Mouse (Mus musculus) cerebellum, postnatal 25 days (tissue): Measurements from ENCODE around the gene Supv3l1.
A peak's percentile ranks its signal among the peaks of the same experiment; 100 is the strongest.

Experiments used
- DNase-seq, 2 experiments: peaks; one replicate each; pipeline ENCODE4 v3.0.0; 2021; ENCODE audit warnings: mixed read lengths in 2 of 2

Supv3l1 gene

DNA sequence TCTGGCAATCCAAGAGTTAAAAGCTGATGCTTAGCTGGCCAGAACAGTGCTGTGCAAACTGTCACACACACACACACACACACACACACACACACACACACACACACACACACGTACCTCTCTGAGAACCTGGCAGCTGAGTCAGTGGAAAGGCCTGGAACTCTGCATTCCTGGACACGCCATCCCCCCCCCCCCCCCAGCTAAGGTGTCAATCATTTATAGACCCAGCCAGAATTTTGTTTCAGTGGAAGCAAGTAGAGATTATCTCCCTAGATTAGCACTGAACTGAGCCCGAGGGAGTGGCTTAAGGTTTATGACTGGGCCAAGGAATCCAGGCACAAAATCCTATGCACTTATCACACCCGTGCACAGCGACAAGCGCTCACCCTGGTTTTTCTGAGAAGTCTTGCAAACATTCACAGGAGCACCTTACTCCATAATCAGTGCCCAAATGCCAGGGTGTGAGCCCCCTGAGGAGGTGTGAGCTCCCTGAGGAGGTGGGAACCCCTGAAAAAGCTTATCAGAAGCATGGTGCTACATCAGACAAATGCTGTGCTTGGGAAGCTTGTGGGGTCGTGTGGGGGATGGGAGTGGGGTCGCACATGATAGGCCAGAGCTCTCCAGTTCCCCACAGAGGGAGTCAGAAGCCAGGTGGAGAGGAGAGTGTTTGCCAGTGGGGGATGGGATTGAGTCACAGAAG lies 36.5 kb downstream of the Supv3l1 start:
- no peak for DNase-seq

DNA sequence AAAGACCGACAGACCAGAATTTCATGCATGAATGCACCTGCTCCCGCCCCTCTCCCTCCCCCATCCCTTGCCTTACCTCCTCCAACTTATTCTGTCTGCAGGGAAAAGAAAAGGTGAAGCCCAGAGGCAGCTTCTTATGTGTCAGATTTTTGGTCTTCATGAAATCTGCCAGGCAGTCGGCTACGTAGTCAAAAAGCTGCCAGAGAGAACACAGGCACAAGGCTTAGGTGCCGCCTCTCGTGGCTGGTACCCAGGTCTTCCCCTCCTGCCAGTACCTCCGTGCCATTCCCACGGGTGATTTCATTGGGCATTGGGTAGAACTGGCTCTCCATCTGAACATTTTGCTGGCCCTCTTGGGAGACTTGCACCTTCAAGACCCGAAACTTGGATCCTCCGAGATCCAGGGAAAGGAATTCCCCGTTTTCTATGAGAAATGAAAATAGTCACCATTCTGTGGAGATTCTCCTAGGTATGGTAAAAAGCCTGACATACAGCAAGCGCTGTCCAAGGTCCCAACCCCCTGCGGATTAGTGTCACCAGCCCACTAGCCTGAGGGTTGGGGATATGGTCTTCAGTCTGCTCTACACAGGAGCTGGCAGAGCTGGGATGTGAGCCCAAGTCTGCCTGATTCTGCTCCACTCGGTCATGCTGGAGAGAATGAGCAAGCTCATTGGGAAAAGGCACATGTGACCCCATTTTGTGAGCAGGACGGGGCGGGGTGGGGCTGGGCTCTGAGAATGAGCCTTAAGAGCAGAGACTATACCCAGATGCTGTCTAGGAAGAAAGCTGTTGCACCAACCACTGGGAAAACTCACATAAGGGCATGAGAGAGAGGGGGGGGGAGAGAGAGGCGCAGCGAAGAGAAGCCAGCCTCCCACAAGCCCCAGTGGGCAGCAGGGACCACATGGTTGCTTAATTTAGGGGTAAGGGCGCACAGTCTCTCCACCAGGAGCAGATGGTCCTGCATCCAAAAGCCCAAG lies 37.8 kb downstream of the Supv3l1 start:
- peak; percentile 36 to 48 for DNase-seq

DNA sequence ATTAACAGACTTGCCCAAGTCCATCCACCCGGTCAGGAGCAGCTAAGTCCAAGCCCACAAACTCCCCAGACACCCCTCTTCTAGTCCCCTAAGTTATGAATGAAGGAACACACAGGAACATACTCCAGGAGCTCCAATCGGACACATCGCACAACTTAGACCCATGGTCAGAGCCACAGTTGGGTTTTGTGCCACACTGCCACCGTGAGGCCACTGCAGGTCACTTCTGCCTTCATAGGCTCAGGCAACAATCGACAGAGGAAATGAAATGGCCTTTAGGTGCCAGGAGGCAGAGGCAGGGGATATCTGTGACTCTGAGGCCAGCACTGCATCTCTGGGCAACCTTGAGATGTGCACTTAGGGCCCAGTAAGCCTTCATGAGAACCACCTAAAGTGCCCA lies 38.6 kb downstream of the Supv3l1 start:
- peak; percentile 85 to 89 for DNase-seq

DNA sequence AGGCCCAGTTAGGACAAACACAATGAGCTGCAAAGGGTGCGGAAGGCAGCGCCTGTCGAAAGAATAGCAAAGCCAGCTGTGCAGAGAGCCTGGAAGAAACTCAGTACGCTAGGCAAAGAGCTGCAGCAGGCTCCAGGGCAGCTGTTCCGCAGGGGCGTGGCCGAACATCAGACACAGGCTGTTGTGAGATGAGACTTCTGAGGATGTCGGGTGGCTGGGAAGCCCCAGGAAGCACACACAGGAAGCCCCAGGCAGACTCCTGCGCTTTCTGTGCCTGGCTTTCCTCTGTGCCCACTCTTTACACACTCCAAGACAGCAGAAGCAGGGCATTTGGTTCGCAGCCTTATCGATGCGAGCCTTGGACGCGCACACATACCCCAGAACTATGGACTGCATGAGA lies 44.6 kb downstream of the Supv3l1 start:
- DNase-seq = no peak

DNA sequence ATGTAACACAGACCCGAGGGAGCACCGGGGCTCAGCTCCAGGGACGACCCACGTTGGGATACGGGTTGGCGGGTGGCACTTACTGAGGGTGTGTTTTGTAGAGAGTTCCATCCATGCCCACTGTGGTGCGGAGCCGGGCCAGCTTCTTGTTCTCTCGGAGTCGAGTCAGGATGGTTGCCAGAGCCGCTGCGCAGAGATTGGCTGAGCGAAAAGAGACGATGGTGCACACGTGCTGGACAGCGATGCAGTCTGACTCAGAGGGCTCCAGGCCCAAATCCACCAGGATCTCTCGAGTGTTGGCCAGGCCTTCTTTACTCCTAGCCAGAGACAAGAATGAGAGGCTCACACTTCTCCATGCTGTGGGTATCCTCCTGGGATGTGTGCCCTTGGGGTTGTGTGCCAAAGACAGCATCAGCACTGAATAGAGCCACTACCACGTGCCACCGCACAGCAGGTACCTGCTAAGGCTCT lies 47.9 kb downstream of the Supv3l1 start:
- DNase-seq = peak; percentile 59 to 70

DNA sequence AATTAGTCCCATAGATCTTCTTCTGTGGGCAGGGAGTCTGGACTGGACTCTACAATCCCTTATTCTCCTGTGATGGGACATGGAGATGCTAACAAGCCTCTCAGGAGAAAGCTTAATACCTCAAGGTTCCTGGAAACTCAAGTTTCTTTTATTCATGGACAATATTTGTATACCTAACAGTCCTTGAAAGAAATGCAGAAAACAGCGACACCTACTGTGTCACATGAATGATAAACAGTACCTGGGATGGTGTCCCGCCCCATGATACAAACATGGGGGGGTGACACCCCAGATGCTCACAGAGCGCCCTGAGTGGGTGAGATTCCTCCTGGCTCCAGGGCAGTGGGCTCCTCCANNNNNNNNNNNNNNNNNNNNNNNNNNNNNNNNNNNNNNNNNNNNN lies 66.5 kb downstream of the Supv3l1 start:
- no peak for DNase-seq

DNA sequence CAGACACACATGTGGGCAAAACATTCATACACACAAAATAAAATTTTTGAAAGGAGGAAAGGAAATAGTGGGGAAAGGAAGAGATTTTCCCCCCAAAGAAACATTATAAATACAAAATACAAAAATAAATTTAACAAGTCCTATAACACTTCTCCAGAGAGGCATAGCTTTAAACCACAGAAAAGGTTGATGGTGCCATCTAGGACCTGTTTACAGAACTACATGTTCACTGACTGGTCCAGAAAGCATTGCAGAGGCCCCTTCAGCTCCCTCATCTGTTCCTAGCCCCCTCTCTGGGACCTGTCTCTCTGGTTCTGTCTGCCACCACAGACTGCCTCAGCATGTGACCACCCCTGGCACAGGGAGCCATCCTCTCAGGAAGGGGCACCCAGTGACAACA lies 68.6 kb downstream of the Supv3l1 start:
- no peak for DNase-seq

DNA sequence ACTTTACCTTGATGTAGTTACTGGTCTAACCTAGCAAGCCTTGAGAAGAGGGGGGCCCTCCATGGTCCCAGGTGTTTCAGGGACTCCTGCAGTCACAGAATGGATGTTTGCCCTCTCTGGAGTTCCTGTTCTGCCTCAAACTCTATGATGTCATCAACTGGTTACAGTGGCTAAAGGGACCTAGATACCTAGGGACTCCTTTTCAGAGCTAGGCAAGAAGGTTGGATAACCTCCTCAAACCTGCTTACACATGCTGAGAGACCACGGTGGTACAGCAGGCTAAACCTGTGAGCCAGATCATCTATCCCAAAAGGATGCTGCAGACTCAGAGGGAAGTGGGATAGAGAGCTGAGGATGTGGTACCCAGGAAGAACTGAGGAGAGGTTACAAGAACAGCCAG lies 69.7 kb downstream of the Supv3l1 start, which contains the start of gene Hk1:
TSS of gene Hk1 (minus strand) at position 101 of the 400 bp plus-strand sequence.
- no peak for DNase-seq
